Mouse (Mus musculus): ENCODE data around the gene Nop9.

The Nop9 gene

DNA sequence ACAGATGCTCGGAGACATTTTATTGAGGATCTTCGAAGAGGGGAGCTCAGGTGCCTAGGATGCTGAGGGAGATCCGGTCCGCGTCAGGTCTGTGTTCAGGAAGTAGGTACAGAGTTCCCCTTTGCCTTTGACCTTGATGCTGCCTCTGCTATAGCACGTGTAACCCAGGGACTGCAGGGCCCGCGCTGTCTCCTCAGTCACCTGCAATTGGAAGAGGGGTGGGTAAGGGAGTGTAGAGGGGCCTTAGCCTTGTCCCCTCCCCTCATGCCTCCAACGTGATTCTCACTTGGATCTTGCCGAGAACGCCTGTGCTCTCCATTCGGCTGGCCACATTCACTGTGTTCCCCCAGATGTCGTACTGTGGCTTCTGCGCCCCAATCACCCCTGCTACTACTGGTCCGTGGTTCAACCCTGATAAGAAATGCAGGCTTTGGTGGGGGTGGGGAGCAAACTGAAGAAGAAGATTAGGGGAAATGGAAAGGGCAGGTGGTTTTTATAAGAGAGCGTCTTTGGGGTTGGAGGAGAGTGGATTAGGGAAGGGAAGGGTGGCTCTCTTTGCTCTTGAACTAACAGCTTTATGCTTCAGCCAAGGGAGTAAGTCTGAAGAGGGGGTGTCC is 23.7 kb downstream of the Nop9 start:
- DNase-seq (ENCODE audit: low spot score), result no peak

- no peak for DNase-seq (ENCODE audit: low spot score)
Measured at GRCm38 (mm10) chr14:55776711-55777110, 31.2 kb downstream of the Nop9 start.

DNA sequence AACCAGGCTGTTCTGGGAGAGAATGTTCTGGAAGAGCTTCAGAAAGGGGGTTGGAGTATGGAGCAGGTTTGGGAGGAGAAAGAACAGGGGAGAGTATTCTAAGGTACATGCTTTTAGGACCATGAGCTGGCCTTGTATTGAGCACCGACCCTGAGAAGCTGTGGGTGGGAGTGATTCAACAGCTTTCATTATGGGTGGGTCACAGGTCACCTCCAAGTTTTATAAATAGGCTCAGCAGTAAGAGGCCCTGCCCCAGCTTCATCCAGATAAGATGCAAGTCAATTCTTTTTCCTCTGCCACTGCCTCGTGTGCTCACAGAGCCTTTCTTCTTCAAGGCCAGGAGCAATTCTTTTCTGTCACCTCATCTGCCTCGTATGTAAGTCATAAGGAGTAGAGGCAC is 31.7 kb downstream of the Nop9 start:
- no peak for DNase-seq (ENCODE audit: low spot score)

- no peak for DNase-seq (ENCODE audit: low spot score)
Measured at GRCm38 (mm10) chr14:55777806-55778205, 32.3 kb downstream of the Nop9 start.

DNA sequence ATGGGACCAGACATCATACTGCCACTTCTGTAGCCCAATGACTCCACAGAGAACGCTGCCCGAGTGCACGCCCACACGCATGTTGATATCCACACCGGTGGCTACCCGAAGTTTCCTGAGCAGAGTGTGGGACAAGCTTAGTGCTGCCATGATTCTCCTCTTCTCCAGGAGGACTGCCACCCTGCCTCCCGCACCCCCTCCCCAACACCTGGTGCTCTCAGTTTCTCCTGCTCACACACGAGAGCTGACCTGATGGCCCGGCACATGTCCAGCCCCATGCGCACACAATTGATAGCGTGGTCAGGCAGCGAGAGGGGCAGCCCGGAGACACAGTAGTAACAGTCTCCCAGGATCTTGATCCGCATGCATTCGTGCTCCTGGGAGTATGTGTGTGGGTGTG is 33.2 kb downstream of the Nop9 start:
- no peak for DNase-seq (ENCODE audit: low spot score)

DNA sequence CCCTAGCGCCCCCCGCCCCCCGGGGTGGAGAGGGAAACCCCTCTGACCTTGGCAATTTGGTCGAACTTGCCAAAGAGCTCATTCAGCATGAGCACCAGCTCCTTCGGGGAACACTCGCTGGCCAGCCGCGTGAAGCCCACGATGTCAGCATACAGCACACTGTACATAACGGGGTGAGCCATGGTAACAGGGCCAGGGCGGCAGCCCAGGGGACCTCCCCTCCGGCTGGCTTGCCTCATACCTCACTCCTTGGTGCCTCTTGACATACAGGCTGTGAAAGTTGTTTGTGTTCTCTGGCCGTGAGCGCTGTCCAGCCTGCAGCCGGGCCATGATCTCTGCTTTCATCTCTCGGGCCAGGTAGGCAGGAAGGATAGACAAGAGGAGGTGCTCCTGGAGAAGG is 34.2 kb downstream of the Nop9 start:
- DNase-seq (ENCODE audit: low spot score), result no peak

DNA sequence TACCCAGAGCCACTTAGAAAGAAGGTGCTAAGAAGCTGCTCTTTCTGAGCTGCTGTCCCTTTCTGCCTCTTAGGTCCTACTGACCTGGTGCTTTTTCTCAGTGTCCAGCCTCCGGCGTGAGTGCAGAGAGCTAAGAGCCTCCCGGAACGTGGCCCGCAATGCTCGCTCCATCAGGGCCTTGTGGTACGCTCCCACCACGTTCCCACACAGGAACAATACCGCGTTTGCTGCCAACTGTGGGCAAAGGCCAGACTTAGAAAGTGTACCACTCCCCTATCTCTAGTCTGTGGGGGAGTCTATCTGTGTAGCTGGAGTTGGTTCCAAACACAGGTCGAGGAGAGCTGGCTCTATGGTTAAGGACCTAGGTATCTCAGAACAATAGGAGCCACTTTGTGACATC is 35.2 kb downstream of the Nop9 start:
- DNase-seq (ENCODE audit: low spot score), result no peak

- peak; percentile 80 for DNase-seq (ENCODE audit: low spot score)
Measured at GRCm38 (mm10) chr14:55781310-55781709, 35.8 kb downstream of the Nop9 start.

GRCm38 (mm10) chr14:55782361-55782960 is 37.0 kb downstream of the Nop9 start:
- DNase-seq (ENCODE audit: low spot score), result no peak

GRCm38 (mm10) chr14:55783171-55783957 is 37.9 kb downstream of the Nop9 start:
- DNase-seq (ENCODE audit: low spot score), result peak; percentile 70

DNA sequence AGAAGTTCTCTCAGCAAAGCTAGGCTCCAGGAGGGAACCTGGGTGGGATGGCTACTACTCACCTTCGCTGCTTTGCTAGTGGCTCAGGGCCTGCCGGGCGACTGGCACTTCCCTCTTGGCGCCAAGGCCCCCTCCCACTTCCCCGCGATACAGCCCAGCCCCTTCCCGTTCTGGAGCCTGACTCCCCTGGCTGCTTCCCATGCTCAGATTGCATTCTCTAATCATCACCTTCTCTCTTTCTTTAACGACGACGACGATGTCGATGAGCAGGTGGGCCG is 38.4 kb downstream of the Nop9 start, which contains the start of gene Adcy4:
Gene Adcy4, minus strand, starts transcription at position 138 of the 278 bp plus-strand sequence.
- DNase-seq (ENCODE audit: low spot score), result no peak

- DNase-seq (ENCODE audit: low spot score), result no peak
Measured at GRCm38 (mm10) chr14:55785195-55785594, 39.7 kb downstream of the Nop9 start.

GRCm38 (mm10) chr14:55787731-55788130 is 42.2 kb downstream of the Nop9 start:
- no peak for DNase-seq (ENCODE audit: low spot score)

- no peak for DNase-seq (ENCODE audit: low spot score)
Measured at GRCm38 (mm10) chr14:55788256-55789050, 43.0 kb downstream of the Nop9 start, which contains the start of gene Ripk3. Ripk3 (minus strand) TSS chr14:55788865.

DNA sequence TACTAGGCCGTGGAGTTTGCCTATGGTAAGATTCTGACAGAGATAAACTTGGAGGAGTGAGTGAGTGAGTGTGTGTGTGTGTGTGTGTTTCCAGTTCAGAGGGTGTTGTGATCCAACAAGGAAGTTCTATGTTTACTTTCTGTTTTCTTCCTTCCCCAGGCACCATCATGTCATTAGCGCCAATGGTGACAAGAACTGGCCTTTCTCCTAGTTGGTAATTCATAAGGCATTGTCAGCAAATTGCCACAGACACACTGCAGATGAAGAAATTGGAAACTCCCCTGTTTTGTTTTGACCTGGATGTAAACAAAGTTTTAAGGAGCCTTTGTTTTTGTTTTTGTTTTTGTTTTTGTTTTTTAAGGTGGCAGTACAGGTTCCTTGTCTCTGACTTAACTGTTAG is 48.0 kb downstream of the Nop9 start:
- no peak for DNase-seq (ENCODE audit: low spot score)

- DNase-seq (ENCODE audit: low spot score), result no peak
Measured at GRCm38 (mm10) chr14:55793946-55794345, 48.5 kb downstream of the Nop9 start.

GRCm38 (mm10) chr14:55795380-55796163 is 50.1 kb downstream of the Nop9 start:
- peak; percentile 37 for DNase-seq (ENCODE audit: low spot score)
